Mouse (Mus musculus) liver, adult 2 months (tissue): ENCODE data around the gene Kptn.

Experiments used
- CTCF ChIP-seq: fragments of 200-500 bp; IDR thresholded peaks from 2 replicates; pipeline ENCODE4 v1.5.1; 2011; ENCODE audit warnings: low read depth, low read length, control low read depth
- POLR2A ChIP-seq: fragments of 200-500 bp; IDR thresholded peaks from 2 replicates; pipeline ENCODE4 v1.6.1; 2011; ENCODE audit warnings: low read length, control low read depth; ENCODE audit not compliant: insufficient read depth; ENCODE audit errors: extremely low read depth

- TF ChIP-seq CTCF = no peak
- no peak for TF ChIP-seq POLR2A
Measured at GRCm38 (mm10) chr7:16083361-16083760, 36.3 kb upstream of the Kptn start.
